Mouse (Mus musculus) heart, adult 2 months (tissue): ENCODE measurements around the gene Mtus2. TPM values are rescaled to one million over a fixed set of nuclear protein-coding genes. Genes with fewer than 3 reads are reported as not detected.

Source experiments
- DNase-seq, 2 experiments: peaks; one replicate each; pipeline ENCODE4 v3.0.0; 2021
- H3K27ac ChIP-seq: fragments of 200-600 bp; 2 replicates; pipeline ENCODE4 v1.8.1; 2022
- H3K27me3 ChIP-seq: fragments of 200-500 bp; 2 replicates; pipeline ENCODE4 v1.6.1; 2012; ENCODE audit warnings: mild to moderate bottlenecking, low read length, inconsistent platforms, mixed read lengths; ENCODE audit not compliant: control insufficient read depth, insufficient read depth
- H3K36me3 ChIP-seq: fragments of 200-500 bp; 2 replicates; pipeline ENCODE4 v1.6.1; 2012; ENCODE audit warnings: low read length, inconsistent platforms; ENCODE audit not compliant: control insufficient read depth, insufficient read depth
- H3K4me1 ChIP-seq: fragments of 200-500 bp; 2 replicates; pipeline ENCODE4 v1.6.1; 2011; ENCODE audit warnings: low read length; ENCODE audit not compliant: control insufficient read depth, insufficient read depth
- H3K4me3 ChIP-seq: fragments of 200-600 bp; 2 replicates; pipeline ENCODE4 v1.8.1; 2022
- H3K79me2 ChIP-seq: fragments of 200-500 bp; replicated peaks from 2 replicates; pipeline ENCODE4 v1.6.1; 2012; ENCODE audit warnings: mild to moderate bottlenecking, inconsistent platforms, low read length, moderate library complexity, mixed read lengths; ENCODE audit not compliant: control insufficient read depth, insufficient read depth
- H3K9ac ChIP-seq: fragments of 200-500 bp; 2 replicates; pipeline ENCODE4 v1.6.1; 2012; ENCODE audit warnings: low read depth, mild to moderate bottlenecking, control low read depth, inconsistent platforms, low read length, mixed read lengths
- CTCF ChIP-seq: fragments of 200-600 bp; IDR thresholded peaks from 2 replicates; pipeline ENCODE4 v1.8.1; 2022; ENCODE audit warnings: antibody characterized with exemption, mild to moderate bottlenecking, moderate library complexity
- EP300 ChIP-seq: fragments of 200-500 bp; IDR thresholded peaks from 2 replicates; pipeline ENCODE4 v1.6.1; 2011; ENCODE audit warnings: low read depth, low read length, control low read depth; ENCODE audit not compliant: insufficient read depth
- POLR2A ChIP-seq: fragments of 200-500 bp; IDR thresholded peaks from 2 replicates; pipeline ENCODE4 v1.6.1; 2011; ENCODE audit warnings: mild to moderate bottlenecking, low read depth, low read length, control low read depth; ENCODE audit not compliant: insufficient read depth
- WGBS: fragments of 180-500 bp; shearing (Covaris S2); methylation state at CpG from one replicate; pipeline ENCODE4 v1.1.7; 2018; 5-methylcytosine and 5-hydroxymethylcytosine counted together
- intact Hi-C: fragments of 180-260 bp; cut with DNase I; formaldehyde crosslinking; loops from one replicate; pipeline ENCODE4 v1.15.1; 2025
- polyA plus RNA-seq: library from polyadenylated mRNA; depleted of rRNA; stranded (reverse); fragments of >200 nt; gene quantifications from 2 replicates; pipeline ENCODE4 v1.2.3, GENCODE M21; 2012
- total RNA-seq, 2 experiments: library from RNA; stranded (reverse); gene quantifications; 2 replicates each; pipeline ENCODE4 v1.2.3; 2021

Mtus2 gene
- total and polyA plus RNA-seq, 3 experiments: 53.5 to 109 (median 96.9) TPM

GRCm38 (mm10) chr5:148059339-148059738 lies 102.2 kb downstream of the Mtus2 start:
- Histone ChIP-seq H3K27ac (no peak overlapping the region), H3K27me3 (no peaks in the 10 kb centered on the region), H3K79me2 (no peaks in the 10 kb centered on the region), H3K36me3 (no peaks in the 10 kb centered on the region), H3K4me3 (no peak overlapping the region), H3K4me1 (no peaks in the 10 kb centered on the region), H3K9ac (no peak overlapping the region)
- 68% methylated on average over 3 of the region's 3 CpGs for WGBS
- DNase-seq: no peak
- TF ChIP-seq POLR2A: no peak
- 0 out of 2 replicates have a peak, but pooled peaks have one; percentile 12 for TF ChIP-seq CTCF
- intact Hi-C loops: no loop called here

DNA sequence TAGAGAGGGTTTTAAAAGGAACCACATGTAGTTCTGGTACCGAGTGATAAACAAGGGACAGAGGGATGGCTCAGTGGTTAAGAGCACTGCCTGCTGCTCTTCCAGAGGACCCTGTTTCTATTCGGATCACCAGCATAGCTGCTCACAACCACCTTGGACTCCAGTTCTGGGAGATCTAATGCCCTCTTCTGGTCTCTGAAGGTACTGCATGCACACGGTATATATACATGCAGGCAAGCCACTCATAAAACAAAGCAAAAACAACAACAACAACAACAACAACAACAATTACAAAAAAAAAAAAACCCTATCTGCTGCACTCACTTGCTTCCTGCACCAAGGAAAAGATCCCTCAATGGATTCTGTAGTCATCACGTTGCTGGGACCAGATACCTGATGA lies 104.7 kb downstream of the Mtus2 start:
- no peaks in the 10 kb centered on the region for H3K27me3 ChIP-seq
- no peaks in the 10 kb centered on the region for H3K79me2 ChIP-seq
- no peaks in the 10 kb centered on the region for H3K36me3 ChIP-seq
- no peak overlapping the region for H3K27ac ChIP-seq
- no peak overlapping the region for H3K9ac ChIP-seq
- intact Hi-C loops: no loop called here
- WGBS: 81% methylated on average over 4 of the region's 4 CpGs
- TF ChIP-seq CTCF (no peak), POLR2A (no peak), EP300 (no peak)
- no peak overlapping the region for H3K4me3 ChIP-seq
- H3K4me1 ChIP-seq: no peaks in the 10 kb centered on the region
- no peak for DNase-seq

DNA sequence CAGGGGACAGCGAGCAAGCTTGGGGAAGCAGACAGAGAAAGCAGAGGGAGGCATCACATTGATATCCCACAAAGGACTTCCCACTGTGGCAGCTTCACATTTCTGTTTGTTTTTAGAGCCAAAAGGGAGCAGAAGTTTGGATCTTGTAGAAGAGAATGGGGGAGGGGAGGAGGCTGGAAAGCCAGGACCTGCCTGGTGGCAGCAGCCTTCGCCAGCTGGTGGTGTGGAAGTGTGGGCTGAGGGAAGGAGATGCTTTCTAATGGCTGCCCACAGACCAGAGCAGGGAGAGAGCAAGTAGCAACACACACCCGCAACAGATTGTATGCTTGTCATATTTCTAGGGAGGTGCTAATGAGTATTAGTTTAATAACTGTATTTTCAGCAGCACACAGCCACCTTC lies 106.6 kb downstream of the Mtus2 start:
- no peaks in the 10 kb centered on the region for H3K27me3 ChIP-seq
- no peak for DNase-seq
- TF ChIP-seq POLR2A (no peak), EP300 (no peak), CTCF (no peak)
- H3K9ac ChIP-seq: no peak overlapping the region
- WGBS: 75% methylated on average over 3 of the region's 3 CpGs
- no peak overlapping the region for H3K27ac ChIP-seq
- intact Hi-C loops: no loop called here
- no peaks in the 10 kb centered on the region for H3K79me2 ChIP-seq
- H3K36me3 ChIP-seq: no peaks in the 10 kb centered on the region
- H3K4me1 ChIP-seq: no peaks in the 10 kb centered on the region
- H3K4me3 ChIP-seq: no peak overlapping the region

- no peaks in the 10 kb centered on the region for H3K4me1 ChIP-seq
- H3K79me2 ChIP-seq: no peaks in the 10 kb centered on the region
- H3K36me3 ChIP-seq: no peaks in the 10 kb centered on the region
- intact Hi-C loops: no loop called here
- no peak overlapping the region for H3K4me3 ChIP-seq
- 43% methylated on average over 5 of the region's 5 CpGs for WGBS
- no peak for DNase-seq
- H3K27ac ChIP-seq: no peak overlapping the region
- TF ChIP-seq EP300 (no peak), POLR2A (no peak), CTCF (no peak)
- no peak overlapping the region for H3K9ac ChIP-seq
- H3K27me3 ChIP-seq: no peaks in the 10 kb centered on the region
Measured at GRCm38 (mm10) chr5:148065251-148065650, 108.1 kb downstream of the Mtus2 start.

DNA sequence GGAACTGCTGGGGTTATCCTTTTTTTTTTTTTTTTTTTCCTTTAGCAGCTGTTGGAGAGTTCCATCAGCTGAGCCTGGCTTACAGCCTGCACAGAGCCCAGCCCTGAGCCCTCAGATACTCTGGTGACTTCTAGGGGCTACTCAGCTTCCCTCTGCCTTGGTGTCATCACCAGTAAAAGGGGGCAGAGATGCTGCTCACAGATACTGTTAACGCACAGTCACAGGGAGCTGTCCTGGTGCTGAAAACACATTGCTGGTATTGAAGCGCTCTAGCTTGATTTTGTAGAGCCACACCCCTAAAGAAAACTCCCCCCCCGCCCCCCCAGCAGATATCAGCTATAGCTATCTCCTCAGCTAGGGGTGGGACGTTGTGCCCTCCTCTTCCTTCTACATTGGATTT lies 112.8 kb downstream of the Mtus2 start:
- intact Hi-C loops: no loop called here
- WGBS: 8% methylated on average over 4 of the region's 4 CpGs
- Histone ChIP-seq H3K36me3 (no peaks in the 10 kb centered on the region), H3K27me3 (no peaks in the 10 kb centered on the region), H3K4me1 (no peaks in the 10 kb centered on the region), H3K9ac (no peak overlapping the region), H3K27ac (no peak overlapping the region), H3K79me2 (no peaks in the 10 kb centered on the region), H3K4me3 (no peak overlapping the region)
- DNase-seq: no peak
- TF ChIP-seq EP300: no peak

DNA sequence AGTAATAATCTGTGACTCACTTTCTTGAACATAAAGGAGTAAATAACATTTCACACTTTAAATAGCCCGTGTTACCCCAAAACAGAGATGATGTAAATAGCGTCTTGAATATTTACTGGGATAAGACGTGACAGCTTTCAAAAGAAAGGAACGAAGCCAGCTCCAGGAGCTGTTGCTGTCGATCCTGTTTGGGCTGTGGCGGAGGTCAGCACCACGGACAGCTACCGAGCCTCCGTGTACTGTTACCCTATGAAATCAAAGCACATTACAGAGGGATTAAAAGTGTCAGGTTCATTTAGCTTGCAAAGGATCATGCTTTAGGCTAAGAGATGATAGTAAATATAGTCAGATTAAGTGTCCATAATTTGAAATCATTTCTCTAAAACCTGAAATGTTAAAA lies 114.7 kb downstream of the Mtus2 start:
- no peaks in the 10 kb centered on the region for H3K36me3 ChIP-seq
- no peak overlapping the region for H3K27ac ChIP-seq
- intact Hi-C loops: no loop called here
- TF ChIP-seq CTCF: no peak
- TF ChIP-seq POLR2A: no peak
- no peak for TF ChIP-seq EP300
- H3K79me2 ChIP-seq: no peaks in the 10 kb centered on the region
- 9% methylated on average over 9 of the region's 9 CpGs for WGBS
- peak in 1 of 2 experiments; percentile 36 for DNase-seq
- no peaks in the 10 kb centered on the region for H3K4me1 ChIP-seq
- no peaks in the 10 kb centered on the region for H3K27me3 ChIP-seq
- H3K4me3 ChIP-seq: no peak overlapping the region
- H3K9ac ChIP-seq: no peak overlapping the region

DNA sequence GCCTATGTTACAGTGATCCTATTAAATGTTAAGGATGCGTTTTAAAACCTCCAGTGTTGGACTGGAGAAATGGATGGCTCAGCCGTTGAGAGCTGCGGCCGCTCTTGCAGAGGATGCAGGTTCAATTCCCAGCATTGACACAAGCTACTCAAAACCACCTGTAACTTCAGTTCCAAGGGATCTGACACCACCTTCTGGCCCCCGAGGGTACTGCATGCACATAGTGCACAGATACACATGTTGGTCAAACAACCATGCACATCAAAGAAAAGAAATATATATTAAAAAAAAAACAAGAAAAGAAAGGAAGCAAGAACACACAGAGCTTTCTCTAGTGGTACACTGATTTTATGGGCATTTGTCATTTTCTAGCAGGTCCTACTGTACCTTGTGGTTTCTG lies 116.3 kb downstream of the Mtus2 start:
- no peaks in the 10 kb centered on the region for H3K27me3 ChIP-seq
- no peaks in the 10 kb centered on the region for H3K36me3 ChIP-seq

More for the DNA sequence above, 116.3 kb downstream of the Mtus2 start:
- intact Hi-C loops: no loop called here
- Histone ChIP-seq H3K27ac (no peak overlapping the region), H3K4me1 (no peaks in the 10 kb centered on the region), H3K4me3 (no peak overlapping the region), H3K79me2 (no peaks in the 10 kb centered on the region), H3K9ac (no peak overlapping the region)
- TF ChIP-seq POLR2A: no peak
- peak; percentile 50 for TF ChIP-seq CTCF
- no peak for TF ChIP-seq EP300
- no peak for DNase-seq
- WGBS: 84% methylated on average over 5 of the region's 5 CpGs
